Mouse (Mus musculus) MEL (cell line): ENCODE measurements at regions not wholly inside any gene's neighbourhood (a gene's known extent, or its start where the extent isn't known, plus 50 kb on each side); places are given as distances from the start of the nearest gene placed in this dataset.

Source experiments
- DNase-seq: peaks from one replicate; pipeline ENCODE4 v3.0.0; 2011; ENCODE audit warnings: low read depth, low spot score
- H3K27ac ChIP-seq: 2 replicates; pipeline ENCODE4 v1.5.1; 2012; ENCODE audit warnings: low read depth, mild to moderate bottlenecking, control low read depth, low read length, moderate library complexity; ENCODE audit not compliant: control insufficient read depth
- H3K27me3 ChIP-seq, 2 experiments: fragments of 150-350 bp in 1 of 2; sonication (generic) in 1 of 2; 2 replicates each; pipeline ENCODE4 v1.6.1; 2012; ENCODE audit warnings: low read length in 2 of 2, mild to moderate bottlenecking in 2 of 2, improper control_type of control experiment in 1 of 2, moderate library complexity in 1 of 2; ENCODE audit not compliant: insufficient read depth in 2 of 2, control insufficient read depth in 1 of 2
- H3K36me3 ChIP-seq, 2 experiments: 2 replicates each; pipeline ENCODE4 v1.6.1; 2012 to 2014; ENCODE audit warnings: low read length in 2 of 2, improper control_type of control experiment in 1 of 2, inconsistent platforms in 1 of 2, mild to moderate bottlenecking in 1 of 2; ENCODE audit not compliant: insufficient read depth in 2 of 2, control insufficient read depth in 1 of 2
- H3K4me1 ChIP-seq, 2 experiments: fragments of 150-350 bp in 1 of 2; sonication (generic) in 1 of 2; 2 replicates each; pipeline ENCODE4 v1.6.1; 2012; ENCODE audit warnings: low read length in 2 of 2, improper control_type of control experiment in 1 of 2, mild to moderate bottlenecking in 1 of 2; ENCODE audit not compliant: insufficient read depth in 2 of 2, control insufficient read depth in 1 of 2
- H3K4me3 ChIP-seq, 2 experiments: fragments of 150-350 bp in 1 of 2; sonication (generic) in 1 of 2; 2 replicates each; pipeline ENCODE4 v1.5.1; 2012; ENCODE audit warnings: low read depth in 2 of 2, low read length in 2 of 2, mild to moderate bottlenecking in 2 of 2, moderate library complexity in 2 of 2, control low read depth in 1 of 2, improper control_type of control experiment in 1 of 2; ENCODE audit not compliant: control insufficient read depth in 1 of 2, insufficient read depth in 1 of 2
- H3K79me2 ChIP-seq: 2 replicates; pipeline ENCODE4 v1.6.1; 2012; ENCODE audit warnings: mild to moderate bottlenecking, low read length, moderate library complexity; ENCODE audit not compliant: control insufficient read depth, poor library complexity, insufficient read depth
- H3K9ac ChIP-seq: 2 replicates; pipeline ENCODE4 v1.6.1; 2012; ENCODE audit warnings: low read depth, mild to moderate bottlenecking, control low read depth, low read length, moderate library complexity; ENCODE audit not compliant: control insufficient read depth, poor library complexity, severe bottlenecking
- H3K9me3 ChIP-seq: fragments of 150-350 bp; sonication (generic); replicated peaks from 2 replicates; pipeline ENCODE4 v1.6.1; 2012; ENCODE audit warnings: mild to moderate bottlenecking, low read length, improper control_type of control experiment, moderate library complexity; ENCODE audit not compliant: insufficient read depth
- EP300 ChIP-seq, 2 experiments: IDR thresholded peaks; 2 replicates each; pipeline ENCODE4 v1.6.1; 2011; ENCODE audit warnings: improper control_type of control experiment in 2 of 2, low read length in 2 of 2, low read depth in 1 of 2, mild to moderate bottlenecking in 1 of 2
- GABPA ChIP-seq: IDR thresholded peaks from 2 replicates; pipeline ENCODE4 v1.6.1; 2012; ENCODE audit warnings: low read depth, mild to moderate bottlenecking, inconsistent platforms, low read length, improper control_type of control experiment, moderate library complexity
- JUND ChIP-seq: IDR thresholded peaks from 2 replicates; pipeline ENCODE4 v1.6.1; 2011; ENCODE audit warnings: low read depth, mild to moderate bottlenecking, improper control_type of control experiment, low read length
- MAZ ChIP-seq: IDR thresholded peaks from 2 replicates; pipeline ENCODE4 v1.6.1; 2012; ENCODE audit warnings: low read depth, mild to moderate bottlenecking, inconsistent platforms, low read length, improper control_type of control experiment
- MXI1 ChIP-seq: IDR thresholded peaks from 2 replicates; pipeline ENCODE4 v1.6.1; 2011; ENCODE audit warnings: mild to moderate bottlenecking, low read depth, low read length, improper control_type of control experiment
- NELFE ChIP-seq: IDR thresholded peaks from 2 replicates; pipeline ENCODE4 v1.6.1; 2011; ENCODE audit warnings: low read depth, low read length, improper control_type of control experiment
- NRF1 ChIP-seq: IDR thresholded peaks from 2 replicates; pipeline ENCODE4 v1.6.1; 2014; ENCODE audit warnings: low read depth, mild to moderate bottlenecking, inconsistent platforms, low read length, improper control_type of control experiment, moderate library complexity; ENCODE audit not compliant: poor library complexity, insufficient read depth, severe bottlenecking
- POLR2A ChIP-seq, 2 experiments: IDR thresholded peaks; 2 replicates each; pipeline ENCODE4 v1.6.1; 2011 to 2012; ENCODE audit warnings: low read length in 2 of 2, mild to moderate bottlenecking in 2 of 2, control low read depth in 1 of 2, improper control_type of control experiment in 1 of 2, low read depth in 1 of 2, moderate library complexity in 1 of 2; ENCODE audit not compliant: control insufficient read depth in 1 of 2, insufficient read depth in 1 of 2, poor library complexity in 1 of 2
- SIN3A ChIP-seq: IDR thresholded peaks from 2 replicates; pipeline ENCODE4 v1.6.1; 2012; ENCODE audit warnings: low read length, improper control_type of control experiment, inconsistent platforms
- TAL1 ChIP-seq: IDR thresholded peaks from 2 replicates; pipeline ENCODE4 v1.6.1; 2012; ENCODE audit warnings: mild to moderate bottlenecking, inconsistent platforms, low read length, moderate library complexity, mixed read lengths
- TBP ChIP-seq: IDR thresholded peaks from 2 replicates; pipeline ENCODE4 v1.8.0; 2011; ENCODE audit warnings: low read depth, low read length, improper control_type of control experiment
- UBTF ChIP-seq: IDR thresholded peaks from 2 replicates; pipeline ENCODE4 v1.6.1; 2012; ENCODE audit warnings: low read depth, mild to moderate bottlenecking, inconsistent platforms, low read length, improper control_type of control experiment, moderate library complexity, borderline replicate concordance; ENCODE audit not compliant: insufficient read depth
- USF2 ChIP-seq, 2 experiments: IDR thresholded peaks; 2 replicates each; pipeline ENCODE4 v1.6.1; 2011 to 2012; ENCODE audit warnings: improper control_type of control experiment in 2 of 2, low read length in 2 of 2, borderline replicate concordance in 1 of 2, inconsistent platforms in 1 of 2, low read depth in 1 of 2, mild to moderate bottlenecking in 1 of 2; ENCODE audit not compliant: insufficient read depth in 1 of 2
- ZKSCAN1 ChIP-seq: IDR thresholded peaks from 2 replicates; pipeline ENCODE4 v1.6.1; 2012; ENCODE audit warnings: low read depth, mild to moderate bottlenecking, inconsistent platforms, low read length, improper control_type of control experiment, moderate library complexity
- ZMIZ1 ChIP-seq: IDR thresholded peaks from 2 replicates; pipeline ENCODE4 v1.6.1; 2012; ENCODE audit warnings: low read depth, mild to moderate bottlenecking, inconsistent platforms, low read length, improper control_type of control experiment, moderate library complexity
- ZNF384 ChIP-seq: IDR thresholded peaks from 2 replicates; pipeline ENCODE4 v1.6.1; 2012; ENCODE audit warnings: low read depth, mild to moderate bottlenecking, inconsistent platforms, low read length, improper control_type of control experiment

GRCm38 (mm10) chr15:29828135-29828534 lies 344.3 kb upstream of the Ctnnd2 start:
- TF ChIP-seq ZNF384 (no peak), GABPA (no peak), MAZ (no peak), SIN3A (no peak), USF2 (IDR thresholded peaks at IDR 0.05; ENCODE audit: borderline replicate concordance in 1 of 2, insufficient read depth in 1 of 2, low read depth in 1 of 2, low read length in 2 of 2) (no peak), ZMIZ1 (no peak), TAL1 (no peak), TBP (no peak)
- TF ChIP-seq, all 39 proteins: peak for 0
- Histone ChIP-seq H3K36me3 (peaks cover 0 to 3% of the 10 kb centered on the region in 2 experiments; a peak in 2 of 4 replicates), H3K9ac (no peak overlapping the region), H3K27me3 (no peaks in the 10 kb centered on the region), H3K9me3 (no peaks in the 10 kb centered on the region), H3K4me1 (no peaks in the 10 kb centered on the region), H3K79me2 (no peaks in the 10 kb centered on the region), H3K27ac (no peak overlapping the region), H3K4me3 (no peak overlapping the region)
- no peak for DNase-seq

- Histone ChIP-seq H3K36me3 (peaks cover 0 to 3% of the 10 kb centered on the region in 2 experiments; a peak in 2 of 4 replicates), H3K9me3 (no peaks in the 10 kb centered on the region), H3K79me2 (no peaks in the 10 kb centered on the region), H3K27me3 (no peaks in the 10 kb centered on the region), H3K27ac (no peak overlapping the region), H3K4me3 (no peak overlapping the region), H3K4me1 (no peaks in the 10 kb centered on the region), H3K9ac (no peak overlapping the region)
- TF ChIP-seq NRF1 (no peak), ZMIZ1 (no peak), MXI1 (no peak), JUND (no peak), UBTF (no peak), POLR2A (IDR thresholded peaks at IDR 0.05; ENCODE audit: control insufficient read depth in 1 of 2, insufficient read depth in 1 of 2, low read depth in 1 of 2, low read length in 2 of 2, poor library complexity in 1 of 2) (no peak), NELFE (no peak), TBP (no peak), EP300 (IDR thresholded peaks at IDR 0.05; ENCODE audit: low read depth in 1 of 2, low read length in 2 of 2) (no peak), TAL1 (no peak), ZNF384 (no peak), USF2 (IDR thresholded peaks at IDR 0.05; ENCODE audit: borderline replicate concordance in 1 of 2, insufficient read depth in 1 of 2, low read depth in 1 of 2, low read length in 2 of 2) (no peak), ZKSCAN1 (no peak)
- DNase-seq = no peak
Observed at GRCm38 (mm10) chr15:29828570-29828969, 343.8 kb upstream of the Ctnnd2 start.
